Mouse (Mus musculus) ovary, postnatal 14 days (tissue): ENCODE data around the gene Neurl1a.

Experiments used
- DNase-seq: peaks from one replicate; pipeline ENCODE4 v3.0.0; 2022; ENCODE audit warnings: low spot score

Neurl1a gene

DNA sequence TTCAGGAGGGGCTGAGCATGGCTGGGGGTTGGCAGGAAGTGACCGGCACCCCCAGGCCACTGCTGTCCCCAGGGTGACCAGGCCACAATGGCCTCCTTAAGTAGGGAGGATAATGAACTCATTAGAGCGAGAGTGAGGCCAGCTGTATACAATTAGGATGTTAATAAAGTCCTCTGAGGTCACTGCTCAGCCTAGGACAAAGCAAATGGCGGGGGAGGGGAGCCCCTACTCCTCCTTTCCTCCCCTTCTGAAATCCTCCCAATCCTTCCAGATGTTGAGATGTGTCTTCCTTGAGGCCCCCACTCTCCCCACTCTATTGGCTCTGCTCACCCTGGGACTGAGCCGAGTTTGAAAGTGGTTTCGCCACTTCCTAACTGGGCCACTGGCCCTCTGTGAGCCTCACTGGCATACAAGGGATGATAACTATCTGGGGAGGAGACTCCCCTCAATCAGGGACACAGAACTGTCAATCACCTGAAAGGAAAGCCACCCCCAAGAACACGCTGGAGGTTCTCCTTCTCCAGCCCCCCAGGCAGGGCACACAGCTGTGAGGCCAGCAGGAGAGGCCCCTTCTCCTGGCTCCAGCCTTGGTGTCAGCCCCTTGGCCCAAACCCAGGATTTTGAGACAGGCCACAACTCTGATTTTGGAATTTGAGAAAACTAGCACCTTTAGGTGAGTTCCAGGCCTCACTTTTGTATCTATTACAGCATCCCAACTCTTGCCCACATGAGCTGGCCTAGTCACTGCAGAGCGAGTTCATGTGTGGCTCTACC, 112.9 kb downstream of the Neurl1a start:
- no peak for DNase-seq

DNA sequence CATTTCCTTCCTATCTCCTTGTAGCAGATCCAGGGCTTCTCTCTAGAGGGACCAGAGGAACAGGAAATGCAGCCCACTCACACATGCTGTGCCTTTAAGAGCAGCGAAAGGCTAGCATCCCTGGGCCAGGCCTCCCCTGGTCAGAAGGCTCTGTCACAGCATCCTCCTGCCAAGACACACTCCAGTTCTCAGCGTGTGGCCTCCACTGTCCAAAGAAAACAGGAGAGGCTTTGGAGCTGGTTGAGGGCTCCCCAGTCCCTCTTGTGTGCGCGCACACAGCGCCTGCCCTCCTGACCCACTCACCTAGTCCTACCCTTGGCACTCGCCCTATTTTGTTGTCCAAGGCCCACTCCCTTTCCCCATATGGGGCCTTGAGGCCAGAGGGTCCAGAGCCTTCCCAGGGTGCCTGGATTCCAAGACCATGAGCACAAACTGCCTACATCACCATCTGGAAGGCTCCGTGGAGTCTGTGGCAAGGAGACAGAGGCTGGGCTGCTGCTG, 113.9 kb downstream of the Neurl1a start:
- DNase-seq = no peak

- DNase-seq = no peak
Measured at GRCm38 (mm10) chr19:47298100-47298499, 119.5 kb downstream of the Neurl1a start.

- DNase-seq = no peak
Measured at GRCm38 (mm10) chr19:47301303-47302190, 122.9 kb downstream of the Neurl1a start.

- no peak for DNase-seq
Measured at GRCm38 (mm10) chr19:47302191-47302852, 123.7 kb downstream of the Neurl1a start.

GRCm38 (mm10) chr19:47303128-47303527, 124.5 kb downstream of the Neurl1a start:
- no peak for DNase-seq

- DNase-seq = no peak
Measured at GRCm38 (mm10) chr19:47304170-47304745, 125.6 kb downstream of the Neurl1a start.

- no peak for DNase-seq
Measured at GRCm38 (mm10) chr19:47305401-47305800, 126.8 kb downstream of the Neurl1a start.

DNA sequence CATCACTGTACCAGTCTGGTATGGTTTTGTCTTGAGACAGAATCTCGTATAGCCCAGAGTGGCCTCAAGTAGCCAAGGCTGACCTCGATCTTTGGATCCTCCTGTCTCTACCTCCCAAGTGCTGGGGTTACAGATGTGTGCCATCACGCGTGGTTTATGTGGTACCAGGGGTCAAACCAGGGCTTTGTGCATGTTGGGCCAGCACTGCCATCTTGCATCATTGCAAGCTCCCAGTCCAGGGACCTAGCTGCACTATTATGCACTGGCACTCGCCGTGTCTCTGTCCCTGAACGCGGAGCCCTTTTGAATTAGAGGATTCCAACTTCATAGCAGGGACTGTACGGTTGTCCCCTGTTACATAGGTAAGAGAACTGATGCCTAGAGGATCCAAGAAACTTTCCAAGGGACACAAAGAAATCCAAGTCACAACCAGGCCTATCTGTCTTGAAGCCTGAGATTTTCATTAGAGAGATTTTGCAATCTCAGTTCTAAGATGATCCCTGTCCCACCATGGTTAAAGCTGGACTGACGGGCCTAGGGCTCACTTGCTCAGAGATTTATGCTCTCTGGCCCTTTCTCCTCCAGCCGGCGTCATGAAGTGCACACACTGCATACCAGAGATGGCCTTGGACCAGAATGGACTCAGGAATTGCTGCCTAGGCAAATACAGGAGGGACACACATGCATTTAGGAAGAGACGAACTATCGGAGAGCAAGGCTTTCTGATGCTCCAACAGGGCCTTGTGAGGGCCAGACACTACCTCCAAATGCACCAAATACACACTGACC, 127.7 kb downstream of the Neurl1a start:
- no peak for DNase-seq

DNA sequence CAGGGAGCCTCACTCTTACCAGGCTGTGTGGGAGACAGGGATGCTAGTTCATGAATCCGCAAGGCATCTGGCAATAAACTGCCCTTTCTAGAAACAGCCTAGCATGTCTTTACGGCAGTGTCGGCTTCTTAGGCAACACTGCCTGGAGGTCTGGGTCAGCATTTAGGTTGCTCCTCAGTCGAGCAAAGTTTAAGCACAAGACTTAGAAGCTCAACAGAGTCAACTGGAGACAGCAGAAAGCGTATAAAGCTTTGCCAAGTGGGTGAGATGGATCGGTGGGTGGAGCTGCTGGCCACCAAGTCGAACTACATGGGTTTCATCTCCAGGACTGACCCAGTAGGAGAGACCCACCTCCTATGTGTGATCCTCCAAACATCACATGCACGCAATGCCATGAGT, 128.3 kb downstream of the Neurl1a start:
- no peak for DNase-seq
